Mouse (Mus musculus): Measurements from ENCODE around the gene Hif3a. TPM values are rescaled to one million over a fixed set of nuclear protein-coding genes. Genes with fewer than 3 reads are reported as not detected.

Gene Hif3a
- total RNA-seq, 4 experiments from 2014 or later: 0.80 to 3.1 (median 1.6) TPM

DNA sequence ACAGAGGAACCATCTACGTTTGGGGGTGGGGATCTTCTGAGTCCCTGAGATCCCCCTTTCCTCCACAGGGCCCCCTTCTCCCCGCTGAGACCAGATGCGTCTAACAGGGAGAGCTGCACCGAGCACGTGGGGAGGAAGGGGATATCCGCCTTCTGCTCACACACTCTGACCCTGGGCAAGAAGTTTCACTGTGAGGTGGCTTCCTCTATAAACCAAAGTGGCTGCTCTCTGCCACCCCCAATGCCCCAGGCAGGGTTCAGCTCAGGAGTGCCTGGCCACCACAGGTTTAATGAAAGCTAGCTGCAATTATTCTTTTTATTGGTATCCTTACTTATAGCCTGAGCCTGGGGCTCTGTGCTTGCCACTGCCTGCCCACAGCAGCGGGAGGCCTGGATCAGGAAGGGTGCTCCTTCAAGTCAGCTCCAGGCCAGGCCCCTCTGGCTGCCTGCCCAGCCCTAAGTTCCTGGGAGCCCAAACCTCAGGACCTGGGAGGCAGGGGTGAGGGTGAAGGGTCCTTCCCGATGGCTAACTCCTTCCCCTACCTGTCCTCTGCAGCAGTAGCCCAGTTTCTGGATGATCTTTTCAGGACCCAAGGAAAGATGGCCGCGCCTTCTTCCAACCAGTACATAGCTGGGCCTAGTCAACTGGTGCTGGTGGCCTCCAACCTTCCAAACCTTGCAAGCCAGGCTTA lies 37.3 kb downstream of the Hif3a start:
- no peak for DNase-seq (ENCODE audit: low spot score)

- DNase-seq (ENCODE audit: low spot score): no peak
These were observed 38.1 kb downstream of the Hif3a start for GRCm38 (mm10) chr7:17024141-17024540.

DNA sequence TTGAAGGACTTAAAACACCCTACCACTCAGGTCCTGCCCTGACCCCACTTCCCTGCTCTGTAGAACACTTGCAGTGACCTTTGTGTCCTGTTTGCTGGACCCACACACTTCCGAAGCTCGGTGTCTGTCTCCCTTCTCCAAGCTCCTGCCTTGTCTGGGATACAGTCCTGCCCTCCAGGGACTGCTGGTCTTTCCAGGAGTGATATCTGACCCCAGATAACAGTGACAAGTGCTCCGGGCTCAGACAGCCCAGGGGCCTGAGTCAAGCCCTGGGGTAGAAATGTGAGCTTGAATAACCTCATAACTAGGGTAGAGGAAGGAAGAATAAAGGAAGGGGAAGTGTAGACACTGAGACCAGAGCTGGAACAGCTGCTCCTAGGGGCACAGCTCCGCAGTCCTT lies 38.5 kb downstream of the Hif3a start:
- no peak for DNase-seq (ENCODE audit: low spot score)

DNA sequence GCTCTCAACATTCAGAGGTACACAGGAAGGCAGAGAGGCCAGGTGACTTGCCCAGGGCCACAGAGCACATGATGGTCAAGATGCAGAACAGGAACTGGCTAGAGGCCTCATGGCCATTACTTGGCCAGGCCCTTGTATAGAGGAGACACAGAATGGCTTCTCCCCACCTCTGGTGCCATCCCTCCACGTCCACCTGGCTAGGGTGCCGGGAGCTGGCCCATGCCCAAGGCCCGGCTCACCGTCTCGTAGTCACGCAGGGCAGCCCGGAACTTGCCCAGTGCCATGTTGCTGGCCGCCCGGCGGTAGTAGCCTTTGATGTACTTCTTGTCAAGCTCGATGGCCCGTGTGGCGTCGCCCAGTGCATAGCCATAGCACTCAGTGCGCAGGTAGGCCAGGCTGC lies 40.1 kb downstream of the Hif3a start:
- no peak for DNase-seq (ENCODE audit: low spot score)

DNA sequence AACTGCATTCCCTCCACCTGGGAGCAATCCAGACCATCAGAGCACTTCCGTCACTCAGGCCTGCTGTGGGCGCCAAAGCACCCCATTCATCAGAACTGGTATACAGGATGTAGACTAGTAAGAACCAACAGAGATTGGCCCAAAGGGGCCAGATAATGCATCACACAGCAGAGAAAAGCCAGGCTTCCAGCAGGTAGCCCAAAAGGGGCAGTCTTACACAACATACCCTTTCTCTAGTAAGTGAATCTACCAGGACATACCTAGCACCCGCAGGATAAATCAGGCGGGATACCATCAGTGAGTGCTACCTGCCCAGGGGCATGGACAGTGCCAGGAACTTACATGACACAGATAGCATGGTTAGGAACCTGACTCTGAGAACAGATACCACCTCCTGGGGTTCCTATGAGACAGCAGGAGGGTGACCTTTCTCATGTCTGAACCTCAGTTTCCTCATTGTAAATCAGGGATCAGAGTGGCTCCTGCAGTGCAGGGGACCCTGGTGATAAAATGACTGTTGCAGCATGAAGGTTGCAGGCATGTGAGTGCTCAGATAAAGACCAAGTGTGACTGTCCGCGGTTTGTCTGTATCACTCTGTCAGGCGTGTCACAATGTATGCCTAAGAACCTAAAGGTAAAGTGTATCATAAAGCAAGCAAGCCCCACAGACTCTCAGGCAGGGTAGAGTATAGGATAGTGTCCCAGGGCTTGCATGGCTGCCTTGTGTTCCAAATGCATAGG lies 42.6 kb downstream of the Hif3a start:
- no peak for DNase-seq (ENCODE audit: low spot score)

DNA sequence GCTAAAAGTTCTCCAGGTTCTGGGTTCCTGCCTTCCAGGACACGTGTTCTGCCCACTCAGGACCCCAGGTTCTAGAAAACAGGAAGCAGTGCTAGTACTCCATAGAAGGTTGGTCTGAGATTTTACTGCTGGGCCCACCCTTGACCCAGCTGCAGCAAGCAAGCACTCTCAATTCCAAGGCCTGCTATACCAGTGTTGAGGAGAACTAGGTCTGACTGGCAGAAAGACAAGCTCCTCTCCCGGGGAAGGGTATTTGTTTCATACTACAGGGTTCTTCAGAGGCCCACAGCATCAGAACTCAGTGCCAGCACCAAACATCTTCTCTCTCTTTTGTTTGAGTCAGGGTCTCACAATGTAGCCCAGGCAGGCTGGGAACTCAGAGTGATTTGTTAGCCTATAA lies 44.3 kb downstream of the Hif3a start:
- no peak for DNase-seq (ENCODE audit: low spot score)

- peak; percentile 89 for DNase-seq (ENCODE audit: low spot score)
These were observed 45.2 kb downstream of the Hif3a start for GRCm38 (mm10) chr7:17017036-17017435.

- DNase-seq (ENCODE audit: low spot score): no peak
These were observed 46.8 kb downstream of the Hif3a start for GRCm38 (mm10) chr7:17015381-17015780.

GRCm38 (mm10) chr7:17011909-17012590 lies 50.2 kb downstream of the Hif3a start:
- no peak for DNase-seq (ENCODE audit: low spot score)

DNA sequence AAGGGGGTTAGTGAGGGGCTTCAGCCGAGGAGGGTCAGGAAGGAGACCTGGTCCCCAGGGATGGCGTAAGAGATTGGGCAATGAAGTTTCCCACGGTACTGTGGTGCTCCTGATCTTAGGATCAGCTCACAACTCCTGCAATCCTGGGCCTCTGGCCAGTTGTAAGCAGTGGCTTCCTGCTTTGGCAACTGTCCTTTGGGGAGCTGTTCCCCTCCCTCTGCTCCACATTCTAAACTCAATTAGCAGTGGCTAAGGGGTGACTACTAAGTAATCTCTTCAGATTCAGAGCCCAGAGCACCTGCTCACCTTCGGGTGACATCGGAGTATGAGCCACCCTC lies 52.2 kb downstream of the Hif3a start:
- no peak for DNase-seq (ENCODE audit: low spot score)

GRCm38 (mm10) chr7:17009326-17010009 lies 52.8 kb downstream of the Hif3a start:
- no peak for DNase-seq (ENCODE audit: low spot score)

GRCm38 (mm10) chr7:17007300-17007699 lies 54.9 kb downstream of the Hif3a start:
- no peak for DNase-seq (ENCODE audit: low spot score)

DNA sequence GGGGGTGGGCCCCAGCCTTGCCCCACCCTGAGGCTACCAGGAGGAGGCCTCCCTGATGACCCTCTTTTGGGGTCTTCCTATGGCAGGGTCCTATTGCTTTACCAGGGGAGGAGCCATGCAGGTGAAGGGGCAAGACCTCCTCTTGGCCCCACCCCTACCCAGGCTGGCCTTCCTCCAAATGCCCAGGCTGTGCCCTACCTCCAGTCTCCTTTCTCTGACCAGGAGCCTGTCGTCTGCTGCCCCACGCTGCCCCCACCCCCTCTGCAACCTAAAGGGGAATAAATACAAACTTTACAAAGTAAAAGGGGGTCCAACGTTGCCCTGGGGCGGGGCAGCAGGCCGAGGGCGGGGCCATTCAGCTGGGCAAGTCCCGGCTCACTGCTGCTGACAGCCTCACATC lies 57.5 kb downstream of the Hif3a start:
- DNase-seq (ENCODE audit: low spot score): no peak

DNA sequence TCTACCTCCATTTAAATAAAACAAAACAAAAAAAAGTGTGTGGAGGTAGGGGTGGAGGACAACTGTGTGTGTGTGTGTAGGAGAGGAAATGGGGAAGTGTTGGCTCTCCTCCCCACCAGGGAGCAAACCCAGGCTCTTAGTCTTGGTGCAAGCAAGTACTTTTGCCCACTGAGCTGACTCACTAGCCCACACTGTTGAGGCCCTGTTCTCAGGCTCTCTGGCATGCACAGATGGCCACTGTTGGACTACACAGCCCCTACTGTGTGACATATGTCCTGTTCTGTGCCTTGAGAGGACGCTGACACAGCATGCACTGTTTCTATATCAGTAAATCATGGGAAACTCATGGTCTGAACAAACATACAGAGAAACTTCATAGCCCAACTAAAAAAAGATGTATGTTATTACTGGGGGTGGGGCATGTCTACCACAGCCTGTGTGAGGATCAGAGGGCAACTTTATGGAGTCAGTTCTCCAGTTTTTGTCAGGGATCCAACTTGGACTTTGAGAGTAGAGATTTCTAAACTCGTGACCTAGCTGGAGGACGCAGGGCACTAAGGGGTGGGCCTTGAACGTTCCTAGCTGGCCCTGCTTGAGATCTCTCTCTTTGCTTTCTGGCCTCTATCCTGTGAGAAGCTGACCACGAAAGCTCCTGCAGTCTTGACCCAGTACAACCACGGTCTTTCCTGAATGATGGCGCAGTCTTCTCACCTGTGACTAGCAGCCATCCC lies 58.8 kb downstream of the Hif3a start:
- no peak for DNase-seq (ENCODE audit: low spot score)

- peak; percentile 75 for DNase-seq (ENCODE audit: low spot score)
These were observed 59.6 kb downstream of the Hif3a start for GRCm38 (mm10) chr7:17002375-17003195.

- DNase-seq (ENCODE audit: low spot score): peak; percentile 88
These were observed 62.6 kb downstream of the Hif3a start for GRCm38 (mm10) chr7:16999650-17000049.

GRCm38 (mm10) chr7:16999233-16999632 lies 63.0 kb downstream of the Hif3a start:
- DNase-seq (ENCODE audit: low spot score): no peak

DNA sequence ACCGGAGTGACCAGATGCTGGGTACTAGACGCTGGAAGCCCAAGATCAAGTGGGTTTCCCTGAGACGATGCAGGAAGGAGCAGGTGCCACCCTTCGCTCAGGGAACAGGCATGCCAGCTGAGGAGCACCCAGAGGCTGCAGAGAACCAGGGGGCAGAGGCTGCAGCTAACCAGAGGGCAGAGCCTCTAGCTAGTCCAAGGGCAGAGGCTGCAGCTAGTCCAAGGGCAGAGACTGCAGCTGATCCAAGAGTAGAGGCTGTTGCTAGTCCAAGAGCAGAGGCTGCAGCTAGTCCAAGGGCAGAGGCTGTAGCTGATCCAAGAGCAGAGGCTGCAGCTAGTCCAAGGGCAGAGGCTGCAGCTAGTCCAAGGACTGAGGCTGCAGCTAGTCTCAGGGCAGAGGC lies 66.9 kb downstream of the Hif3a start:
- no peak for DNase-seq (ENCODE audit: low spot score)

- DNase-seq (ENCODE audit: low spot score): no peak
These were observed 67.8 kb downstream of the Hif3a start for GRCm38 (mm10) chr7:16994400-16994799.

DNA sequence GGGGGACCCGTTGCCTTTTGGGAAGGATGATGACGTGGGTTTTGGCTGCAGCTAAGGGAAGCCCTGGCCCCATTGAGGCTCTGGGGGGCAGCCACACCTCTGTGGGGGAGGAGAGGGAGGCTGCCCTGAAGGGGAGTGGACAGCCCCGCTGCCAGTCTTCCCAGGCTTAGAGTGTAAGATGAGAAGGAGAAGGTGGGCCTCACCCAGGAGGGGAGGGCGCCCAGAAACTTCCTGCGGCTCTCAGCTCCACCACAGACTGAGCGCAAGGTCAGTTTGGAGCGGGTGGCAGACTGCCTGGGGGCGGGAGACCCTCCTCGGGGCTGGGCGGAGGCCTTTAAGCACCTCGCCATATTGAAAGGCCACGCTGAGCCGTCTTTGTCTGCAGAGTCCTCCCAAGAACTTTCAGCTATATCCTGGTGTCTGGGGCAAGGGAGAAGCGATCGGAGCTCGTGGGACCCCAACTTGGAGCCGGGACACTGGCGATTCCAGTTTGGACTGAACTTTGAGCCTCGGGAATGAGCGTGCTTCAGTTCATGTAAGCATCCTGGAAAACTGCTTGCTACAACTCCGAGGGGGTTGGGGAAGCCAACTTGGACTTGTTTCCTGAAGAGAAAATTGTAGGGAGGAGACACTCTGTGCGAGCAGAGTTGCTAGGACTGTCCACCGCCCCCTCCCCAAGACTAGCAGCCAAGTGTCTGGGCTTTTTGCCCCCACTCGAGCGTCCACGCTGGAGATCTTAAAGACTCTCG lies 68.4 kb downstream of the Hif3a start:
- DNase-seq (ENCODE audit: low spot score): peak; percentile 72

All from heart, adult 8-10 months (tissue).